Mouse (Mus musculus) ovary, adult 10 weeks (tissue): ENCODE measurements around the gene Acrbp. TPM values are rescaled to one million over a fixed set of nuclear protein-coding genes. Genes with fewer than 3 reads are reported as not detected.

Experiments
- polyA plus RNA-seq: library from polyadenylated mRNA; stranded (reverse); fragments of 350-450 nt; fragmentation: Illumina TruSeq; extraction: RNeasy Lipid Tissue Mini Kit (QIAGEN cat#74804); gene quantifications from one replicate; pipeline ENCODE4 v1.2.3, GENCODE M21; 2014

Acrbp gene
- polyA plus RNA-seq = not detected

DNA sequence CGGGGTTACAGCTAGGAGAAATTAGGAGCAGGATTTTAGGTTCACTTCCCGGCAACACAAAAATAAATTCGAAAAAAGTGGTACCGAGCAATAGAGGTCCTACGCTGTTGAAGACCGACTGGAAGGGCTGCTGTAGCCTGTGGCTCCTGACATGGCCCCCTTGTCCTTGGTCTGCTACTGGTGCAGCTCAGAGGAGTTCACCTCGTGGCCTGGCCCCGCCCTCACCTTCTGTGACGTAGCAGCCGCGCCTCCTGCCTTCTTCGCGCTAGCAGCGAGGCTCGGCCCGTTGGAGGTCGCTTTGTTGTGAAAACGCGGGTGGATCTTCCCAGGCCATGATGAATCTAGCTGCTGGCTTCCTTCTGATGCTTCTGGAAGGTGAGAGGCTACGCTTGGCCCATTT, at the start of gene Acrbp:
Acrbp (plus strand) TSS at position 12 of the 400 bp plus-strand sequence.

DNA sequence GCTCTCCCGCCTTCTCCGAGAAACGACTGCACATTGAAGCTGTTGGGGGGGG, 40.5 kb upstream of the Acrbp start, which contains the start of gene Zfp384:
Zfp384 (plus strand) TSS at position 17 of the 52 bp plus-strand sequence.

DNA sequence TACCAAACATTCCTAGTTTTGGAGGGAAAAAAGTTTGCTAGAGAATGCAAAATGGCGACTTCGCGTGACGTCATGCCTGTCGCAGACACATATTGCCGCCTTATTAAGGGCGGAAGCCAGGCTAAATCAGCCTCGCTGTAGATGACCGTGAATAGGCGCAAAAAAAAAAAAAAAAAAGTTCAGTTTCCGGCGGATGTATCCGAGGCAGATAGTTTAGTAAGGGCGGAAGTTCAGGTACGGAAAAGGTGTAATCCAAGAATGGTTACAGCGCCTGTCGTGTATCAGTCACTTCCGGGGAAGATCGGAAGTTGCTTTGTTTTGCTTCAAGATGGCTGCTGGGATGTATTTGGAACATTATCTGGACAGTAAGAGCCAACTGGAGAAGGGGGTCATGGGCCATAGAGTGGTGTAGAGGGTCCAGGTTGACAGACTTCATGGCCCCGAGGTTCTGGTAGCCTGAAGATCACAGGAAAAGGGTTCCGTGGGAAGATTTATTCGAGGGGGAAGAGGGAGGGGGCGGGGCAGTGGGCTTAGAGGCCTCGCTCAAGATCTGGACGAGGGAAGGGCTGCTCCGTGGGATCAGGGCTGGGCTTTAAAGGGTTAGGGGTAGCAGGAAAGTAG, 9.8 kb upstream of the Acrbp start, which contains the start of gene Ing4:
Ing4 (plus strand) TSS at position 228 of the 621 bp plus-strand sequence.

DNA sequence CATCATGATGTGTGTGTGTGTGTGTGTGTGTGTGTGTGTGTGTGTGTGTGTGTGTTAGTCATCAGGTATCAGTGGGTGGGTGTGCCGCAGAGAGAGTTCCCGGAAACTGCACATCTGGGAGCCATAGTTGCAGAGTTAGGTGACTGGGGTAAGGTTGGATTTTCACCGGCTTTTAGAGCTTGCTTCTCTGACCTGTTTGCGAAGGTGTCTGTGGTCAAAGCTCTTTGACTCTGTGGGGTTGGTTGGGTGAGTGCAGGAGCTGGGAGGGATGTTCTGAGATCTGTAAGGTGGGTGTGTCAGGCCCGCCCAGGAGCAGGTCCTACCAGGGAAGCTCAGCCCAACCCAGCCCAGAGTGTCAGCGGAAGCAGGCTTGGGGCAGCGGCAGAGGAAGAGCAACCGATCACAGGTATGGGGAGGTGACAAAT, 18.1 kb downstream of the Acrbp start, which contains the start of gene Lpar5:
Lpar5 (plus strand) TSS at position 350 of the 425 bp plus-strand sequence.

DNA sequence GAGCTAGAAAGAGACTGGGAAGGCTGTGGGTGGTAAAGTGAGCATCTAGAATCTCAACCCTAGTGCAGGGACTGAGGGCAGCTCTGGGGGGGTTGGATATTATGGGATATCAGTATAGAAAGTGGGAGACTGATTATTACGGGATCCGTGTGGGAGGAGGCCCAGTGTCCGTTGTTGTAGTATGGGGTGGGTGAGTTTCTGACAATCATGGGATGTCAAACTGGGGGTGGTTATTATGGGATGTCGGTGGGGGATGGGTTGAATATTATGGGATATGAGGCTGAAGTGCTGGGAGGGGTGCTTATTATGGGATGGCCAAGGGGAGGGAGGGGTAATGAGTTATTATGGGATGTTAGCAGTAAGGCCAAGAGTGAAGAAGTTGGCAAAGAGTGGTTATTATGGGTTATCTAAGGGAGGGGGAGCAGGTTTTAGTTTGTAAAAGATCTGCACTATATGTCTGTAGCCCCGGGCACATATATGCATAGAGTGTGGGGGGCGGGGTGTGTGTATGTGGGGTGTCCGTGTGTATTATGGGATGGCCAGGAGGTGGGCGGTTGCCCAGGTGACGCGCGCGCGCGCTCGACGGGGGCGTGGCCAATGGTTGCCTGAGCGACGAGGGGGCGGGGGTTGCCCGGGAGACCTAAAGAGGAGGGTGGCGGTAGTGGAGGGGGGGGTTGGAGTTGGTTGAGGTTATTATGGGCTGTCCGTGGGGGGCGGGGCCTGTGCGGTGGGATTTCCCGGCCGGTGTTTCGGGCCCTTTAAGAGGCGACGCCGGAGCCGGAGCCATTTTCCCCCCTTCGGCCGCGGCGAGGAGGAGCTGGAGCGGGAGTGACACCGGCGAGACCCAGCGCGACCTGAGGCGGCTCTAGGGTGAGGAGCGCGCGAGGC, 46.1 kb downstream of the Acrbp start, which contains the start of gene Chd4:
Chd4 (plus strand) TSS at position 591 of the 888 bp plus-strand sequence.

Other genes starting within 250 kb of the Acrbp start
- not detected for gene Spsb2, start 241.0 kb upstream of the Acrbp start, polyA plus RNA-seq
- 12.8 TPM for gene Tpi1, start 235.4 kb upstream of the Acrbp start, polyA plus RNA-seq
- gene Usp5, start 220.2 kb upstream of the Acrbp start, polyA plus RNA-seq = 23.2 TPM
- gene Cdca3, start 220.1 kb upstream of the Acrbp start, polyA plus RNA-seq = 4.3 TPM
- not detected for gene Gnb3, start 209.4 kb upstream of the Acrbp start, polyA plus RNA-seq
- 1.7 TPM for gene P3h3, start 191.9 kb upstream of the Acrbp start, polyA plus RNA-seq
- not detected for gene Gpr162, start 185.7 kb upstream of the Acrbp start, polyA plus RNA-seq
- gene Cd4, start 161.5 kb upstream of the Acrbp start, polyA plus RNA-seq = 1.4 TPM
- gene Lag3, start 138.0 kb upstream of the Acrbp start, polyA plus RNA-seq = 0.23 TPM
- gene Ptms, start 129.6 kb upstream of the Acrbp start, polyA plus RNA-seq = 293 TPM
- gene Mlf2, start 118.3 kb upstream of the Acrbp start, polyA plus RNA-seq = 8.4 TPM
- gene Cops7a, start 84.2 kb upstream of the Acrbp start, polyA plus RNA-seq = 18.8 TPM
- 0.23 TPM for gene Pianp, start 53.0 kb upstream of the Acrbp start, polyA plus RNA-seq
- 13.0 TPM for gene Zfp384, start 40.5 kb upstream of the Acrbp start, polyA plus RNA-seq
- 13.0 TPM for gene Ing4, start 9.9 kb upstream of the Acrbp start, polyA plus RNA-seq
- gene Lpar5, start 18.2 kb downstream of the Acrbp start, polyA plus RNA-seq = not detected
- 122 TPM for gene Chd4, start 46.3 kb downstream of the Acrbp start, polyA plus RNA-seq
- 1.2 TPM for gene Nop2, start 82.2 kb downstream of the Acrbp start, polyA plus RNA-seq
- 1.1 TPM for gene Iffo1, start 95.6 kb downstream of the Acrbp start, polyA plus RNA-seq
- 54.6 TPM for gene Gapdh, start 116.8 kb downstream of the Acrbp start, polyA plus RNA-seq
- 8.7 TPM for gene Ncapd2, start 142.0 kb downstream of the Acrbp start, polyA plus RNA-seq
- 83.0 TPM for gene Mrpl51, start 142.1 kb downstream of the Acrbp start, polyA plus RNA-seq
- gene Vamp1, start 165.9 kb downstream of the Acrbp start, polyA plus RNA-seq = 5.1 TPM
- gene Tapbpl, start 182.2 kb downstream of the Acrbp start, polyA plus RNA-seq = 3.6 TPM
- gene Cd27, start 187.3 kb downstream of the Acrbp start, polyA plus RNA-seq = not detected
- gene Tuba3a, start 236.4 kb downstream of the Acrbp start, polyA plus RNA-seq = not detected